8 mouse cellular contexts compared by ENCODE assay signal in genomic region chr7:28570291-28570981, GRCm38 (mm10). TPM values are rescaled to one million over a fixed set of nuclear protein-coding genes. Genes with fewer than 3 reads are reported as not detected.
DNase-seq lines count a peak whose midpoint lies in the region; ATAC-seq lines count a peak whose summit lies in the region.

No protein-coding gene starts in this region.

- H3K4me3 ChIP-seq in megakaryocyte, embryonic 14.5 days (replicated peaks) = peak overlapping the region; percentile 26
- no peak overlapping the region for H3K4me3 ChIP-seq in embryonic facial prominence, embryonic 13.5 days
- H3K4me3 ChIP-seq in intestine, embryonic 15.5 days (replicated peaks) = no peak overlapping the region
- H3K4me3 ChIP-seq in lung, embryonic 15.5 days = no peak overlapping the region; the same call in 1 of the 2 replicates

- H3K4me1 ChIP-seq in megakaryocyte, embryonic 14.5 days = peaks cover 82% of the 10 kb centered on the region
- peaks cover 32% of the 10 kb centered on the region for H3K4me1 ChIP-seq in embryonic facial prominence, embryonic 13.5 days
- peaks cover 48% of the 10 kb centered on the region for H3K4me1 ChIP-seq in intestine, embryonic 15.5 days (replicated peaks)
- peaks cover 62% of the 10 kb centered on the region for H3K4me1 ChIP-seq in lung, embryonic 15.5 days

- DNase-seq in urinary bladder, postnatal 14 days (ENCODE audit: low spot score) = peak; percentile 98
- DNase-seq in thymus, postnatal 0 days (ENCODE audit: low spot score) = no peak

- H3K27me3 ChIP-seq in megakaryocyte, embryonic 14.5 days (replicated peaks) = no peaks in the 10 kb centered on the region
- no peaks in the 10 kb centered on the region for H3K27me3 ChIP-seq in embryonic facial prominence, embryonic 13.5 days
- H3K27me3 ChIP-seq in intestine, embryonic 15.5 days (replicated peaks) = no peaks in the 10 kb centered on the region
- H3K27me3 ChIP-seq in lung, embryonic 15.5 days = no peaks in the 10 kb centered on the region

- H3K36me3 ChIP-seq in megakaryocyte, embryonic 14.5 days (replicated peaks; ENCODE audit: low read length) = peaks cover 41% of the 10 kb centered on the region
- H3K36me3 ChIP-seq in embryonic facial prominence, embryonic 13.5 days = peaks cover 45% of the 10 kb centered on the region
- peaks cover 28% of the 10 kb centered on the region for H3K36me3 ChIP-seq in intestine, embryonic 15.5 days
- H3K36me3 ChIP-seq in lung, embryonic 15.5 days = peaks cover 26% of the 10 kb centered on the region

- 54% methylated on average over 12 of the region's 12 CpGs for WGBS in embryonic facial prominence, embryonic 13.5 days
- WGBS in intestine, embryonic 15.5 days = 53% methylated on average over 12 of the region's 12 CpGs
- WGBS in lung, embryonic 15.5 days = 41% methylated on average over 12 of the region's 12 CpGs

- H3K9me3 ChIP-seq in megakaryocyte, embryonic 14.5 days = no peaks in the 10 kb centered on the region
- H3K9me3 ChIP-seq in embryonic facial prominence, embryonic 13.5 days = no peaks in the 10 kb centered on the region
- H3K9me3 ChIP-seq in intestine, embryonic 15.5 days = no peaks in the 10 kb centered on the region
- H3K9me3 ChIP-seq in lung, embryonic 15.5 days = no peaks in the 10 kb centered on the region

- H3K27ac ChIP-seq in embryonic facial prominence, embryonic 13.5 days = peak overlapping the region; percentile 78
- peak overlapping the region; percentile 91 for H3K27ac ChIP-seq in intestine, embryonic 15.5 days
- H3K27ac ChIP-seq in lung, embryonic 15.5 days = peak overlapping the region; percentile 92

- H3K9ac ChIP-seq in embryonic facial prominence, embryonic 13.5 days = no peak overlapping the region
- H3K9ac ChIP-seq in intestine, embryonic 15.5 days = peak overlapping the region; percentile 17
- peak overlapping the region; percentile 9 for H3K9ac ChIP-seq in lung, embryonic 15.5 days

- no peak for ATAC-seq in megakaryocyte, adult 5-6 weeks (ENCODE audit: poor library complexity, severe bottlenecking)
- ATAC-seq in embryonic facial prominence, embryonic 13.5 days (ENCODE audit: insufficient number of reproducible peaks, insufficient read depth, low FRiP score, low TSS enrichment, low read depth) = peak; percentile 39; the same call in 1 of the 2 replicates
- ATAC-seq in intestine, embryonic 15.5 days = peak; percentile 84
- ATAC-seq in lung, embryonic 15.5 days (ENCODE audit: borderline replicate concordance, extremely low read depth, low FRiP score, low TSS enrichment) = peak; percentile 69
- no peak for ATAC-seq in monocyte, adult 5-6 weeks (replicated peaks; ENCODE audit: insufficient number of reproducible peaks, low FRiP score, low TSS enrichment, poor library complexity, severe bottlenecking)

- H3K4me2 ChIP-seq in embryonic facial prominence, embryonic 13.5 days = peak overlapping the region; percentile 16; the same call in 1 of the 2 replicates
- peak overlapping the region; percentile 49 for H3K4me2 ChIP-seq in intestine, embryonic 15.5 days (replicated peaks)
- peak overlapping the region; percentile 43 for H3K4me2 ChIP-seq in lung, embryonic 15.5 days

RNA-seq across cellular contexts. Expression of gene Nccrp1, which starts 23.4 kb away (rescaled TPM):
- 0.28 TPM in 1 of 2 replicates, not detected in the other for polyA plus RNA-seq in megakaryocyte, embryonic 14.5 days (2012; ENCODE audit: insufficient read depth, low replicate concordance)
- 1.4 and 2.2 TPM in 2 replicates for total RNA-seq in megakaryocyte, adult 5-6 weeks (2015)
- total RNA-seq in megakaryocyte, adult 5-6 weeks (2017) = 0.26 TPM in 1 of 2 replicates, not detected in the other
- polyA plus RNA-seq in embryonic facial prominence, embryonic 13.5 days (2015; fragmentation: Nextera tagmentation; extraction: Ambion mirVana) = 0.18 TPM in 1 of 2 replicates, not detected in the other
- not detected in 2 replicates for polyA plus RNA-seq in intestine, embryonic 15.5 days (2015; fragmentation: Nextera tagmentation; extraction: Ambion mirVana)
- not detected in 2 replicates for polyA plus RNA-seq in lung, embryonic 15.5 days (2015; fragmentation: Nextera tagmentation; extraction: Ambion mirVana)
- total RNA-seq in monocyte, adult 5-6 weeks (2017) = not detected in 3 replicates
- 0.27 and 0.64 TPM in 2 replicates for polyA plus RNA-seq in thymus, postnatal 0 days (2015; fragmentation: Nextera tagmentation; extraction: Ambion mirVana)

RNA-seq across cellular contexts. Expression of gene Samd4b, which starts 27.5 kb away (rescaled TPM):
- polyA plus RNA-seq in megakaryocyte, embryonic 14.5 days (2012; ENCODE audit: insufficient read depth, low replicate concordance) = 125 and 217 TPM in 2 replicates
- 30.2 and 35.4 TPM in 2 replicates for total RNA-seq in megakaryocyte, adult 5-6 weeks (2015)
- 6.1 and 7.1 TPM in 2 replicates for total RNA-seq in megakaryocyte, adult 5-6 weeks (2017)
- 32.8 and 33.3 TPM in 2 replicates for polyA plus RNA-seq in embryonic facial prominence, embryonic 13.5 days (2015; fragmentation: Nextera tagmentation; extraction: Ambion mirVana)
- polyA plus RNA-seq in intestine, embryonic 15.5 days (2015; fragmentation: Nextera tagmentation; extraction: Ambion mirVana) = 18.9 and 19.5 TPM in 2 replicates
- 21.3 and 21.6 TPM in 2 replicates for polyA plus RNA-seq in lung, embryonic 15.5 days (2015; fragmentation: Nextera tagmentation; extraction: Ambion mirVana)
- total RNA-seq in monocyte, adult 5-6 weeks (2017) = 7.1 to 11.4 TPM (median 10.1 TPM) in 3 replicates
- 10.5 and 10.9 TPM in 2 replicates for polyA plus RNA-seq in thymus, postnatal 0 days (2015; fragmentation: Nextera tagmentation; extraction: Ambion mirVana)

RNA-seq across cellular contexts. Expression of gene Pak4, which starts 27.5 kb away (rescaled TPM):
- polyA plus RNA-seq in megakaryocyte, embryonic 14.5 days (2012; ENCODE audit: insufficient read depth, low replicate concordance) = 17.3 and 20.8 TPM in 2 replicates
- 10.0 and 12.8 TPM in 2 replicates for total RNA-seq in megakaryocyte, adult 5-6 weeks (2015)
- total RNA-seq in megakaryocyte, adult 5-6 weeks (2017) = 9.9 and 11.7 TPM in 2 replicates
- polyA plus RNA-seq in embryonic facial prominence, embryonic 13.5 days (2015; fragmentation: Nextera tagmentation; extraction: Ambion mirVana) = 35.8 and 36.0 TPM in 2 replicates
- 51.7 and 53.1 TPM in 2 replicates for polyA plus RNA-seq in intestine, embryonic 15.5 days (2015; fragmentation: Nextera tagmentation; extraction: Ambion mirVana)
- polyA plus RNA-seq in lung, embryonic 15.5 days (2015; fragmentation: Nextera tagmentation; extraction: Ambion mirVana) = 55.4 and 60.8 TPM in 2 replicates
- 3.8 to 7.5 TPM (median 4.7 TPM) in 3 replicates for total RNA-seq in monocyte, adult 5-6 weeks (2017)
- 15.4 and 20.3 TPM in 2 replicates for polyA plus RNA-seq in thymus, postnatal 0 days (2015; fragmentation: Nextera tagmentation; extraction: Ambion mirVana)

RNA-seq across cellular contexts. Expression of gene Sycn, which starts 29.8 kb away (rescaled TPM):
- polyA plus RNA-seq in megakaryocyte, embryonic 14.5 days (2012; ENCODE audit: insufficient read depth, low replicate concordance) = not detected in 2 replicates
- not detected in 2 replicates for total RNA-seq in megakaryocyte, adult 5-6 weeks (2015)
- not detected in 2 replicates for total RNA-seq in megakaryocyte, adult 5-6 weeks (2017)
- not detected in 2 replicates for polyA plus RNA-seq in embryonic facial prominence, embryonic 13.5 days (2015; fragmentation: Nextera tagmentation; extraction: Ambion mirVana)
- 33.3 and 122 TPM in 2 replicates for polyA plus RNA-seq in intestine, embryonic 15.5 days (2015; fragmentation: Nextera tagmentation; extraction: Ambion mirVana)
- 0.53 TPM in 1 of 2 replicates, not detected in the other for polyA plus RNA-seq in lung, embryonic 15.5 days (2015; fragmentation: Nextera tagmentation; extraction: Ambion mirVana)
- not detected in 3 replicates for total RNA-seq in monocyte, adult 5-6 weeks (2017)
- polyA plus RNA-seq in thymus, postnatal 0 days (2015; fragmentation: Nextera tagmentation; extraction: Ambion mirVana) = 0.27 and 1.1 TPM in 2 replicates

RNA-seq across cellular contexts. Expression of gene Ifnl3, which starts 47.8 kb away (rescaled TPM):
- polyA plus RNA-seq in megakaryocyte, embryonic 14.5 days (2012; ENCODE audit: insufficient read depth, low replicate concordance) = not detected in 2 replicates
- total RNA-seq in megakaryocyte, adult 5-6 weeks (2015) = not detected in 2 replicates
- not detected in 2 replicates for total RNA-seq in megakaryocyte, adult 5-6 weeks (2017)
- polyA plus RNA-seq in embryonic facial prominence, embryonic 13.5 days (2015; fragmentation: Nextera tagmentation; extraction: Ambion mirVana) = not detected in 2 replicates
- not detected in 2 replicates for polyA plus RNA-seq in intestine, embryonic 15.5 days (2015; fragmentation: Nextera tagmentation; extraction: Ambion mirVana)
- polyA plus RNA-seq in lung, embryonic 15.5 days (2015; fragmentation: Nextera tagmentation; extraction: Ambion mirVana) = not detected in 2 replicates
- not detected in 3 replicates for total RNA-seq in monocyte, adult 5-6 weeks (2017)
- polyA plus RNA-seq in thymus, postnatal 0 days (2015; fragmentation: Nextera tagmentation; extraction: Ambion mirVana) = 0.26 and 0.34 TPM in 2 replicates

Comparison
In these comparisons a context has a peak if more than half of its experiments do, and no peak if none do; other contexts are left out.
1. ATAC-seq: peak in embryonic facial prominence, embryonic 13.5 days (single experiment), intestine, embryonic 15.5 days (single experiment) and lung, embryonic 15.5 days (single experiment); none in megakaryocyte, adult 5-6 weeks (single experiment) and monocyte, adult 5-6 weeks (single experiment).
2. Peak in every context shown above with its lines, with median percentiles within 50 percentile points of each other: H3K27ac ChIP-seq and H3K4me2 ChIP-seq.